Mouse (Mus musculus): ENCODE measurements around the gene Tex2. TPM values are rescaled to one million over a fixed set of nuclear protein-coding genes. Genes with fewer than 3 reads are reported as not detected.
"Not testable (repeated sequence)": the region's sequence is repeated elsewhere in the genome, so short reads cannot be mapped to it uniquely, and the experiment has no call there.

Tex2 gene
- total and polyA plus RNA-seq, 2 experiments from 2014 or later, result 30.8 to 60.5 TPM

DNA sequence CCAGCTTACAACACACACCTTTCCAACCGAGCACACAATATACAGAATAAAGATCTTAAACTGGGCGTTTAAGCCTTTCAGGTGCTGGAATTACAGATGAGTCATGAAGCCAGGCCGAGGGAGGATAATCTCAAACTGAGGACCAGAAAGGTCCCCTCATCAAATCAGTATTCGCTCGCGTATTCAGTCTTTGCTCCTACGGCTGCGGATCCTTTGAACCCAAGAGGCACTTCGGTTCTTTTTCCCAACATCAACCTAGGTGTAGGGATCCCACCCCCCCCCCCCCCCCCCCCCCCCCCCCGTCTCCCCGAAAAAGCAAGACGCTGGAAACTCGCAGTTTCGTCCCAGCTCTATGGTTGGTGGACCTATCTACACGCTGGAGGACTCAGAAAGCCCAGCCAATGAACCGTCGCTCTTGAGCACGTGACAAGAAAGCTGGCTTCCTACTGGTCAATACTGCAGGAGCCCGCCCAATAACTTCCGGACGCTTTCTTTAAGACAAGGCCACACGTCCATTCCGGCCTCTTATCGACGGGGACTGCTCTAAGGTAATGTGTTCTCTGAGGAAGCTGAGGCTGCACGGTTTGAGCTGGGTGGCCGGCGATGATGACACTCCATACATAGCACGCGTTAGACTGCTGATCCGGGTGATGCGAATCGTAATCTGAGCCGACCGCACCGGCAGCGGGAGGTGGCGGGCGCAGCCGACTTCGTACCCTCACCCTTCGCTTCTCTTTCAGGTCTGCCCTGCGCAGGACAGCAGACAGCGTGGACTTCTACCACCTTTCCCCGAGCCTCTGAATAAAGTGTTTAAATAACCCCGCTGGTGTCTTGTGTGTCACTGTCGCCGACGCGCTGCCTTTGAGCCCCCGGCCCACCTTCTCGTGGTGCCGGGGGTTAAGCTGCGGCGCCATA is 112.6 kb downstream of the Tex2 start:
- ATAC-seq, result peak; percentile 99
- TF ChIP-seq CTCF (IDR thresholded peaks at IDR 0.05; ENCODE audit: low read depth), result no peak
- WGBS, result under 1% methylated on average over 52 of the region's 55 CpGs

DNA sequence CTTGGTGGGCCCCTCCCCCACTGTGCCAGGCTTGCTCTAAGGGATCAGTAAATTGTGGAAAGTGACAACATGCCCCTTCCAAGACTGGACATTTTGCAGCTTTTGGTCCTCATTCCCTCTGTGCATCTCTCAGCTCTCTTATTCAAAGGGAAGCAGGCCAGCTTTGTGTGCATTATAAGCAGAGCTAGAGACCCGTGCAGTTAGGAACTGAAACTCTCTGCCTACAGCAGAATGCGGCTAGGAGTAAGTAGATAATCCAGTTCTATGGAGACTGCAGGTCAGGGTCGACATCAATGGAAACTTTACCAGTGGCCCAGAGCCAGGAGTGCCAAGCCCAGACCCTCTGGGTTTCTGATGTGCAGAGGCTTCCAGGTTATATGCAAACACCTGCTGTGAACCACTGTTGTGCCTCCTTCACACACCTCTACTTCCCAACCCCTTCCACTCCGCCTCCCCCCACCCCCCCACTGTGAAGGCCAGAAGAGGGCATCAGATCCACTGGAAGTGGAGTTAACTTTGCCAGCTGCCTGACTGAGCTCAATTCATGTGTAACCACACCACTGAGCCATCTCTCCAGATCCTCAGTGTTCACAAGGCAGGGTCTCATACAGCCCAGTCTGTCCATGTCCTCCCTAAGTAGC is 114.4 kb downstream of the Tex2 start:
- no peaks in the 10 kb centered on the region for H3K36me3 ChIP-seq (ENCODE audit: insufficient read depth, low read length)
- no peaks in the 10 kb centered on the region for H3K27me3 ChIP-seq (ENCODE audit: insufficient read depth, low read length)
- no peak for DNase-seq (ENCODE audit: low spot score)
- WGBS, result 30% methylated on average over 4 of the region's 4 CpGs
- TF ChIP-seq CTCF (IDR thresholded peaks at IDR 0.05; ENCODE audit: low read depth), result no peak
- ATAC-seq, result no peak
- H3K9ac ChIP-seq (replicated peaks; ENCODE audit: low read length), result no peak overlapping the region
- H3K4me3 ChIP-seq (ENCODE audit: low read length), result no peak overlapping the region
- no peak overlapping the region for H3K4me2 ChIP-seq (ENCODE audit: low read depth, low read length)
- H3K27ac ChIP-seq, result no peak overlapping the region
- no peaks in the 10 kb centered on the region for H3K9me3 ChIP-seq (ENCODE audit: low read length)
- H3K4me1 ChIP-seq (ENCODE audit: insufficient read depth, low read length), result peaks cover 5% of the 10 kb centered on the region; the same call in 1 of the 2 replicates

More for the DNA sequence above, 112.6 kb downstream of the Tex2 start:
- peak overlapping the region; percentile 91 for H3K27ac ChIP-seq
- peak overlapping the region; percentile 84 for H3K4me2 ChIP-seq (ENCODE audit: low read depth, low read length)
- peak overlapping the region; percentile 87 for H3K9ac ChIP-seq (replicated peaks; ENCODE audit: low read length)
- peaks cover 5% of the 10 kb centered on the region; the same call in 1 of the 2 replicates for H3K4me1 ChIP-seq (ENCODE audit: insufficient read depth, low read length)
- peak; percentile 99 for DNase-seq (ENCODE audit: low spot score)
- H3K27me3 ChIP-seq (ENCODE audit: insufficient read depth, low read length), result no peaks in the 10 kb centered on the region
- no peaks in the 10 kb centered on the region for H3K36me3 ChIP-seq (ENCODE audit: insufficient read depth, low read length)
- H3K9me3 ChIP-seq (ENCODE audit: low read length), result no peaks in the 10 kb centered on the region
- peak overlapping the region; percentile 63 for H3K4me3 ChIP-seq (ENCODE audit: low read length)

DNA sequence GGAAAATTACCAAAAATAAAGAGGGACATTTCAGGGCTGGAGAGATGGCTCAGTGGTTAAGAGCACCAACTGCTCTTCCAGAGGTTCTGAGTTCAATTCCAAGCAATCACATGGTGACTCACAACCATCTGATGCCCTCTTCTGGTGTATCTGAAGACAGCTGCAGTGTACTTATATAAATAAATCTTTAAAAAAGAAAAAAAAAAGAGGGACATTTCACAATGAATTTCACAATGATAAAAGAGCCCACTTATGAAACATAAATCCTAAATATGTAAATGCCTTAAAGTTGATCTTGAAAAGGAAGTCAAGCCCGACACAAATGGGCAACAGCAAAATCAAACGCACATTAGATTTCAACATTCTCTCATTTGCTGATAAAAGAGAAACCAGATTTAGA is 115.3 kb downstream of the Tex2 start:
- WGBS, result 91% methylated on average over 2 of the region's 2 CpGs
- TF ChIP-seq CTCF (IDR thresholded peaks at IDR 0.05; ENCODE audit: low read depth), result peak; percentile 21; the same call in 1 of the 2 replicates
- H3K4me2 ChIP-seq (ENCODE audit: low read depth, low read length), result no peak overlapping the region
- H3K27me3 ChIP-seq (ENCODE audit: insufficient read depth, low read length), result no peaks in the 10 kb centered on the region
- H3K27ac ChIP-seq, result no peak overlapping the region
- ATAC-seq (no peak), DNase-seq (ENCODE audit: low spot score) (no peak)
- no peaks in the 10 kb centered on the region for H3K9me3 ChIP-seq (ENCODE audit: low read length)
- no peak overlapping the region for H3K9ac ChIP-seq (replicated peaks; ENCODE audit: low read length)
- H3K4me1 ChIP-seq (ENCODE audit: insufficient read depth, low read length), result peaks cover 5% of the 10 kb centered on the region; the same call in 1 of the 2 replicates
- H3K4me3 ChIP-seq (ENCODE audit: low read length), result no peak overlapping the region
- H3K36me3 ChIP-seq (ENCODE audit: insufficient read depth, low read length), result no peaks in the 10 kb centered on the region

DNA sequence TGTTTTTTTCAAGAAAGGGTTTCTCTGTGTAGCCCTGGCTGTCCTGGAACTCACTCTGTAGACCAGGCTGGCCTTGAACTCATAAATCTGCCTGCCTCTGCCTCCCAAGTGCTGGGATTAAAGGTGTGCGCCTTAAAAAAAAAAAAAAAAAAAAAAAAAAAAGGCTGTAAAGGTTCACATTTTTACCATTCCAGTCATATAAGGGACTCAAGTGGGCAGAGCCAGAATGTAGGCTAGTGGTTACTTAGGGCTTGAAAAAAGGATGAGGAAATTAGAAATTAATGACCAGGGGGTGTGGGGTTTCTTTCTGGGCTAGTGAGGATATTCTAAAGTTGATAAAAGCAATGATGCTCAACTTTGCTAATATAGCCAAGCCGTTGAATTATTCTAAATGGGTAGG is 116.2 kb downstream of the Tex2 start:
- H3K4me3 ChIP-seq (ENCODE audit: low read length); H3K27me3 ChIP-seq (ENCODE audit: insufficient read depth, low read length); ATAC-seq; H3K9ac ChIP-seq (replicated peaks; ENCODE audit: low read length); H3K4me1 ChIP-seq (ENCODE audit: insufficient read depth, low read length); H3K4me2 ChIP-seq (ENCODE audit: low read depth, low read length); H3K36me3 ChIP-seq (ENCODE audit: insufficient read depth, low read length); DNase-seq (ENCODE audit: low spot score); H3K27ac ChIP-seq; H3K9me3 ChIP-seq (ENCODE audit: low read length): not testable (repeated sequence)
- WGBS, result 96% methylated on average over 2 of the region's 2 CpGs

DNA sequence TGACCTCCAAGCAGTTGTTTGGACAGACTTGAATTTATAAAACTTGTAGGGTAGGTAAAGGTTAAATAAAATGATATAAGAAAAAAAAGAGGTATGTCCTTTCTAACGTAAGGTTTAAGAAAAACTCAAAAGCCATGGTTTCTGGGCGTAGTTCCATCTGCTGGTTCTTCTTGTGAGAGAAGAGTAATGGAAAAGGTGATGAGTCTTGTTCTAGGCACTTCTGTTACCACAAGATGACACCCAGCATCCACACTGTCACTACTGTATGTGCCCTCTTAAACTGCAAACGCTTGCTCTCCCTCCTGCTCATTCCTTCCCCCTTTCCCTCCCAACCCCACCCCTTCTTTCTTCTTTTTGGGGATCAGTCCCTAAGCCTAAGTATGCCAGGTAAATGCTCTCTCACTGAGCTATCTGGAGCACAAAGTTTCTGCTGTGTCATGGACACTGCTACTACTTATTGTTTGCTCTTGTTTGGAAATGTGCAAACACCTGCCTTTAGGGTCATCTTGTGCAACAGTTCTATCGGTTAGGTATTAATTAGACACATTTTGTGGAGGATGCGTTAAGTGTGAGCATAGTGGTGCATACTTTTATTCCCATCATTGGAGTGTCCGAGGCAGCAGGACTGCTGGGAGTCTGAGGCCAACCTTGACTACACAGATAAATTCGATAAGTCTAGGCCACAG is 120.1 kb downstream of the Tex2 start:
- H3K27ac ChIP-seq, result no peak overlapping the region
- no peaks in the 10 kb centered on the region for H3K27me3 ChIP-seq (ENCODE audit: insufficient read depth, low read length)
- no peaks in the 10 kb centered on the region for H3K36me3 ChIP-seq (ENCODE audit: insufficient read depth, low read length)
- DNase-seq (ENCODE audit: low spot score) (no peak), ATAC-seq (no peak)
- WGBS, result 79% methylated on average over 7 of the region's 7 CpGs
- TF ChIP-seq CTCF (IDR thresholded peaks at IDR 0.05; ENCODE audit: low read depth), result no peak
- H3K4me1 ChIP-seq (ENCODE audit: insufficient read depth, low read length), result no peaks in the 10 kb centered on the region
- H3K9me3 ChIP-seq (ENCODE audit: low read length), result no peaks in the 10 kb centered on the region
- H3K9ac ChIP-seq (replicated peaks; ENCODE audit: low read length), result no peak overlapping the region
- no peak overlapping the region for H3K4me2 ChIP-seq (ENCODE audit: low read depth, low read length)
- no peak overlapping the region for H3K4me3 ChIP-seq (ENCODE audit: low read length)

DNA sequence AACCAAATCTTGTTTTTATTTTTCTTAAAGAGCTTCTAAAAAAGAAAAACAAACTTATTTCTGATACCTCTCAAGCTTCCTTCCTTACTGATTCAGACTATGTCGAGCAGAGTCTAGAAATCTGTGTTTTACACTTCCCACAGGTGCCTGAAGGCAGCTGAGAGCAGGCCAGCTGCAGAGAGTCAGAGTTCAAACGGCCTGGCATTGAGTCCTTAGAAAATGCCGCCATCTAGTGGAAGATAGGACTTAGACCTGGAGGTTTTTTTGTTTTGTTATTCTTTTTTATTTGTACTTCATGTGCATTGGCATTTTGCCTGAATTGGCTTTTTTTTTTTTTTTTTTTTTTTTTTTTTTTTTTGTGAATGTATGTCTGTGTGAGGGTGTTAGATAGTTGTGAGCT is 121.8 kb downstream of the Tex2 start:
- Histone ChIP-seq H3K4me1 (ENCODE audit: insufficient read depth, low read length) (no peaks in the 10 kb centered on the region; the same call in 1 of the 2 replicates), H3K27me3 (ENCODE audit: insufficient read depth, low read length) (no peaks in the 10 kb centered on the region), H3K9ac (replicated peaks; ENCODE audit: low read length) (no peak overlapping the region), H3K27ac (no peak overlapping the region), H3K4me2 (ENCODE audit: low read depth, low read length) (no peak overlapping the region), H3K4me3 (ENCODE audit: low read length) (no peak overlapping the region), H3K36me3 (ENCODE audit: insufficient read depth, low read length) (no peaks in the 10 kb centered on the region), H3K9me3 (ENCODE audit: low read length) (no peaks in the 10 kb centered on the region)
- ATAC-seq, result no peak
- 0% methylated on average over 3 of the region's 3 CpGs for whole genome bisulfite sequencing
- peak; percentile 92 for DNase-seq (ENCODE audit: low spot score)
- TF ChIP-seq CTCF (IDR thresholded peaks at IDR 0.05; ENCODE audit: low read depth), result peak; percentile 78

DNA sequence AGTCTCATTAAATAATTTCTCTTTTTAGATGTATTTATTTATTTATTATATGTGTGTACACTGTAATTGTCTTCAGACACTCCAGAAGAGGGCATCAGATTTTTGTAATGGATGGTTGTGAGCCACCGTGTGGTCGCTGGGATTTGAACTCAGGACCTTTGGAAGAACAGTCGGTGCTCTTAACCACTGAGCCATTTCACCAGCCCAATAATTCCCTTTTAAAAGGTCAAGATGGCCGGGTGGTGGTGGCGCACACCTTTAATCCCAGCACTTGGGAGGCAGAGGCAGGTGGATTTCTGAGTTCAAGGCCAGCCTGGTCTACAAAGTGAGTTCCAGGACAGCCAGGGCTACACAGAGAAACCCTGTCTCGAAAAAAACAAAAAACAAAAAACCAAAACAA is 122.6 kb downstream of the Tex2 start:
- WGBS, result 88% methylated on average over 6 of the region's 6 CpGs
- not testable (repeated sequence) for DNase-seq (ENCODE audit: low spot score); H3K9ac ChIP-seq (replicated peaks; ENCODE audit: low read length); H3K27me3 ChIP-seq (ENCODE audit: insufficient read depth, low read length); ATAC-seq; H3K9me3 ChIP-seq (ENCODE audit: low read length); H3K4me3 ChIP-seq (ENCODE audit: low read length); H3K27ac ChIP-seq; H3K4me2 ChIP-seq (ENCODE audit: low read depth, low read length); H3K36me3 ChIP-seq (ENCODE audit: insufficient read depth, low read length); H3K4me1 ChIP-seq (ENCODE audit: insufficient read depth, low read length)
